Mouse (Mus musculus): Measurements from ENCODE around the gene Gbx1.

DNA sequence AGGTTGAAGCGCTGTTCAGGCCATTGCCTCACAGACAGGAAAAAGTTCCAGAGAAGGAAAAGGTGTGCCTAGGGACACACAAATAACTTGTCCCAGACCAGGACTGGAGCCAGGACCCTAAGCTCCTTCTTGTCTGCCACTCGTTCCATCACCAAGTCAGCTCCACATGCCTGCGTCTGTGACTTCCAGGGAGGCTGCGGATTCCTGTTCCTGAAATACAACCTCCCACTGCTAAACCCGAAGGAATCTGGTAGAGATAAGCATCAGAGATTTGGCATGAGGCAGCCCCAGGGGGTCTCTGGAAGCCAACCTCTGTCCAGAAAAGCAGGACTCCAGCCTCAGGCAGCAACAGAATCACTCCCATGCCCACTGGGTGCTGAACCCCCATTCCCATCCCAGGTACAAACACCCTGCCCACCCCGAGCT is 14.2 kb upstream of the Gbx1 start:
- TF ChIP-seq CTCF (IDR thresholded peaks at IDR 0.05; ENCODE audit: control insufficient read depth, insufficient read depth, low read length) (no peak), POLR2A (IDR thresholded peaks at IDR 0.05; ENCODE audit: borderline replicate concordance, control insufficient read depth, low read depth, low read length) (no peak)

Measured in bone marrow, adult 2 months (tissue).